Mouse (Mus musculus) liver, postnatal 0 days (tissue): ENCODE measurements around the gene Bcl2l2. TPM values are rescaled to one million over a fixed set of nuclear protein-coding genes. Genes with fewer than 3 reads are reported as not detected.

Source experiments
- ATAC-seq: fragments of 200-750 bp; cut with Nextera tagmentation; 2 replicates; pipeline ENCODE4 v1.8.0; 2017; ENCODE audit warnings: mild to moderate bottlenecking, moderate library complexity
- DNase-seq: peaks from one replicate; pipeline ENCODE4 v3.0.0-alpha.2; 2016
- H3K27ac ChIP-seq: fragments of 300-500 bp; sonication (generic); 2 replicates; pipeline ENCODE4 v1.5.1; 2014; ENCODE audit warnings: antibody characterized with exemption, moderate library complexity, mild to moderate bottlenecking, low read depth
- H3K27me3 ChIP-seq: fragments of 300-500 bp; sonication (generic); 2 replicates; pipeline ENCODE4 v1.6.1; 2014; ENCODE audit warnings: low read length, control low read depth, mixed read lengths; ENCODE audit not compliant: insufficient read depth
- H3K36me3 ChIP-seq: fragments of 300-500 bp; sonication (generic); replicated peaks from 2 replicates; pipeline ENCODE4 v1.6.1; 2014; ENCODE audit warnings: mild to moderate bottlenecking, control low read depth, low read length, moderate library complexity, mixed read lengths; ENCODE audit not compliant: insufficient read depth
- H3K4me1 ChIP-seq: fragments of 300-500 bp; sonication (generic); 2 replicates; pipeline ENCODE4 v1.6.1; 2014; ENCODE audit warnings: antibody characterized with exemption, mild to moderate bottlenecking, control low read depth; ENCODE audit not compliant: insufficient read depth
- H3K4me2 ChIP-seq: fragments of 300-500 bp; sonication (generic); 2 replicates; pipeline ENCODE4 v1.6.1; 2014; ENCODE audit warnings: low read depth, mild to moderate bottlenecking, low read length, moderate library complexity, mixed read lengths
- H3K4me3 ChIP-seq: fragments of 300-500 bp; sonication (generic); 2 replicates; pipeline ENCODE4 v1.5.1; 2014; ENCODE audit warnings: low read depth, low read length
- H3K9ac ChIP-seq: fragments of 300-500 bp; sonication (generic); replicated peaks from 2 replicates; pipeline ENCODE4 v1.6.1; 2014; ENCODE audit warnings: mild to moderate bottlenecking, moderate library complexity
- H3K9me3 ChIP-seq: fragments of 300-500 bp; sonication (generic); 2 replicates; pipeline ENCODE4 v1.6.1; 2016; ENCODE audit warnings: mild to moderate bottlenecking, control low read depth, low read length, mixed read lengths
- CTCF ChIP-seq: sonication (generic); IDR thresholded peaks from 2 replicates; pipeline ENCODE4 v1.5.1; 2016; ENCODE audit warnings: antibody characterized with exemption, low read depth
- EP300 ChIP-seq: IDR thresholded peaks from 2 replicates; pipeline ENCODE4 v1.6.1; 2016; ENCODE audit warnings: antibody characterized with exemption, low read depth, mild to moderate bottlenecking
- WGBS: fragments of 180-500 bp; shearing (Covaris S2); extraction: QIAGEN DNeasy Blood & Tissue Kit; methylation state at CpG from one replicate; pipeline ENCODE4 v1.1.7; 2014; ENCODE audit not compliant: insufficient replicate concordance; 5-methylcytosine and 5-hydroxymethylcytosine counted together
- polyA plus RNA-seq: library from polyadenylated mRNA; unstranded; fragments of >200 nt; fragmentation: Nextera tagmentation; extraction: Ambion mirVana; gene quantifications from 2 replicates; pipeline ENCODE4 v1.2.1, GENCODE M21; 2015

Gene Bcl2l2
- polyA plus RNA-seq, 1 experiment from 2014 or later: 1.1 TPM

DNA sequence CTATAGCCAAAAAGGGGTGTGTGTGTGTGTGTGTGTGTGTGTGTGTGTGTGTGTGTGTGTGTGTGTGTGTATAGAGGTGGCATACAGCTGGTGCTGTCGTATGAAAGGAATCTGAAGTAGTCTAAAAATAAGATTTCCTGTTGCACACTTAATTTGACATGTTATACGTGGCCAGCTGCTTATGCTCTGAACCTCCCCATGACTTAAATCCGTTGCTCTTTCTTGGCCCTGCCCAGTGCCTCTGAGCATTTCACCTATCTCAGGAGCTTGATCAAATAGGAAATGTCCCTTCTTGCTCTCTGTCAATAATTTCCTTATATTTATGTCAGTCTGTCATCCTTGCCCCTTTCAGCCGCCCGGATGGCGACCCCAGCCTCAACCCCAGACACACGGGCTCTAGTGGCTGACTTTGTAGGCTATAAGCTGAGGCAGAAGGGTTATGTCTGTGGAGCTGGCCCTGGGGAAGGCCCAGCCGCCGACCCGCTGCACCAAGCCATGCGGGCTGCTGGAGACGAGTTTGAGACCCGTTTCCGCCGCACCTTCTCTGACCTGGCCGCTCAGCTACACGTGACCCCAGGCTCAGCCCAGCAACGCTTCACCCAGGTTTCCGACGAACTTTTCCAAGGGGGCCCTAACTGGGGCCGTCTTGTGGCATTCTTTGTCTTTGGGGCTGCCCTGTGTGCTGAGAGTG lies 990 bp downstream of the Bcl2l2 start:
- WGBS: 56% methylated on average over 21 of the region's 21 CpGs
- no peaks in the 10 kb centered on the region for H3K9me3 ChIP-seq
- H3K4me2 ChIP-seq: peak overlapping the region; percentile 84
- H3K4me3 ChIP-seq: peak overlapping the region; percentile 71
- H3K27me3 ChIP-seq: no peaks in the 10 kb centered on the region
- H3K27ac ChIP-seq: peak overlapping the region; percentile 84
- DNase-seq (no peak), ATAC-seq (no peak; the same call in 1 of the 2 replicates)
- peak overlapping the region; percentile 84 for H3K9ac ChIP-seq
- no peak for TF ChIP-seq CTCF
- TF ChIP-seq EP300: no peak
- peaks cover 11% of the 10 kb centered on the region; the same call in 1 of the 2 replicates for H3K4me1 ChIP-seq
- H3K36me3 ChIP-seq: no peaks in the 10 kb centered on the region

DNA sequence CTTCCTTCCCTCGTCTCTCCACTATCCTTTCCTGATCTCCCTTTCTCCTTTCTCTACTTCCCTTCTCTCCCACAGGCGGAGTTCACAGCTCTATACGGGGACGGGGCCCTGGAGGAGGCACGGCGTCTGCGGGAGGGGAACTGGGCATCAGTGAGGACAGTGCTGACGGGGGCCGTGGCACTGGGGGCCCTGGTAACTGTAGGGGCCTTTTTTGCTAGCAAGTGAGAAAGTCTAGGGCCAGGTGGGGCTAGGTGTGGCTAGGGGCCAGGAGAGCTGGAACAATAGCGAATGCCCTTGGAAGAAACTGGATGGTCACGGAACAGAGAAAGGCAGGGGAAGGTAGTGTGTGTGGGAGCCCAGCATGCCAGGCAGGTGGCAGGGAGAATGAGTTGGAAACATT lies 2.1 kb downstream of the Bcl2l2 start:
- ATAC-seq (no peak), DNase-seq (no peak)
- WGBS: 90% methylated on average over 11 of the region's 11 CpGs
- no peaks in the 10 kb centered on the region for H3K36me3 ChIP-seq
- no peaks in the 10 kb centered on the region for H3K27me3 ChIP-seq
- H3K9me3 ChIP-seq: no peaks in the 10 kb centered on the region
- no peak overlapping the region for H3K4me3 ChIP-seq
- no peak overlapping the region for H3K9ac ChIP-seq
- no peak overlapping the region for H3K27ac ChIP-seq
- no peak overlapping the region for H3K4me2 ChIP-seq
- no peak for TF ChIP-seq CTCF
- TF ChIP-seq EP300: no peak
- peaks cover 11% of the 10 kb centered on the region; the same call in 1 of the 2 replicates for H3K4me1 ChIP-seq

DNA sequence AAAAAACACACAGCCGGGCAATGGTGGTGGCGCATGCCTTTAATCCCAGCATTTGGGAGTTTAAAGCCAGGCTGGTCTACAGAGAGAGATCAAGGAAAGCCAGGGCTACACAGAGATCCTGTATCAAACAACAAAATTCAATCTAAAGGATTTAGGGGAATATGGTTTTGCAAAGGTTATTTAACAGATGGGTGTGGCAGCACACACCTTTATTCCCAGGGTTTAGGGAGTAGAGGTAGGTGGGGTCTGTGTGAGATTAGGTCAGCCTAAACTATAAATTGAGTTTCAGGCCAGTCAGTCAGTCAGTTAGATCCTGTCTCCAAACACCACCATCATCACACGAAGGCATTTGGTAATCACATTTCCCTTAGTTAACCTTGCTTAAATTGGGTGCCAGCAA lies 9.0 kb downstream of the Bcl2l2 start, which contains the start of gene Pabpn1:
TSS of gene Pabpn1 (plus strand) at position 301 of the 400 bp plus-strand sequence.
- no peaks in the 10 kb centered on the region for H3K9me3 ChIP-seq
- peak within 1 kb of the TSS; percentile 76 for H3K27ac ChIP-seq
- H3K4me2 ChIP-seq: peak within 1 kb of the TSS; percentile 70
- peaks cover 13% of the 10 kb centered on the region for H3K4me1 ChIP-seq
- DNase-seq (no peak), ATAC-seq (no peak)
- peak within 1 kb of the TSS; percentile 50 for H3K9ac ChIP-seq
- WGBS: 92% methylated on average over 3 of the region's 3 CpGs
- H3K27me3 ChIP-seq: no peaks in the 10 kb centered on the region
- no peak for TF ChIP-seq CTCF
- TF ChIP-seq EP300: no peak
- H3K36me3 ChIP-seq: peaks cover 18% of the 10 kb centered on the region
- peak within 1 kb of the TSS; percentile 98 for H3K4me3 ChIP-seq

- H3K4me2 ChIP-seq: peak overlapping the region; percentile 91
- WGBS: under 1% methylated on average over 37 of the region's 38 CpGs
- DNase-seq: peak; percentile 96
- ATAC-seq: peak; percentile 97
- H3K9me3 ChIP-seq: no peaks in the 10 kb centered on the region
- peaks cover 13% of the 10 kb centered on the region for H3K4me1 ChIP-seq
- peaks cover 30% of the 10 kb centered on the region for H3K36me3 ChIP-seq
- H3K9ac ChIP-seq: peak overlapping the region; percentile 98
- H3K27ac ChIP-seq: peak overlapping the region; percentile 96
- no peaks in the 10 kb centered on the region for H3K27me3 ChIP-seq
- TF ChIP-seq EP300 (peak; percentile 52; the same call in 1 of the 2 replicates), CTCF (no peak)
- H3K4me3 ChIP-seq: peak overlapping the region; percentile 98
Measured at GRCm38 (mm10) chr14:54893651-54894181, 10.5 kb downstream of the Bcl2l2 start.

DNA sequence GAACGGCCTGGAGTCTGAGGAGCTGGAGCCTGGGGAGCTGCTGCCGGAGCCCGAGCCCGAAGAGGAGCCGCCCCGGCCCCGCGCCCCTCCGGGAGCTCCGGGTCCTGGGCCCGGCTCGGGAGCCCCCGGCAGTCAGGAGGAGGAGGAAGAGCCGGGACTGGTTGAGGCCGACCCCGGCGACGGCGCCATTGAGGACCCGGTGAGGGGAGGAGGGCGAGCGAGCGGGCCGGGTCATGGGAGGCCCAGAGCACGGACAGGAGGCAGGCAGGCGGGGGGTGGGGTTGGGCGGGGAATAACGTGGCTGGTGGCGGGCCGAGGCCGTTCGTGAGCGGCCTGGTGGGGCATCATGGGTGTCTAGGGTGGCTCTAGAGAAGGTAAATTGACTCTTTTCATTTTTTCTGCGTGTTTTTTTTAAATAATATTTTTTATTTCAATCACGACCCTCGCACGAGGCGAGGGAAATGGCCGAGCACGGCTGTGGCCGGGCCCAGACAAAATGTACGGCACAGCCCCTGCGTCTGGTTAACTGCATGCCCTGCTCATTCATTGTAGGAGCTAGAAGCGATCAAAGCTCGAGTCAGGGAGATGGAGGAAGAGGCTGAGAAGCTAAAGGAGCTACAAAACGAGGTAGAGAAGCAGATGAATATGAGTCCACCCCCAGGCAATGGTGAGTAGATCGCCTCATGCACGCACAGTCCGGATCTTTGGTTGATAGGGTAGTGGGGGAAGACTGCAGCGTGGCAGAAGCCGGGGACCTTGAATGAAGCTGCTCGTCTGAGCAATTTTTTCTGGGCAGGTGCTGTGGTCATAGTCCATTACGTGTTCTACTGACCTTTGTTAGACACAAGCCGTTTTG lies 11.3 kb downstream of the Bcl2l2 start:
- Histone ChIP-seq H3K4me3 (peak overlapping the region; percentile 98), H3K36me3 (peaks cover 35% of the 10 kb centered on the region), H3K4me1 (peaks cover 13% of the 10 kb centered on the region), H3K9me3 (no peaks in the 10 kb centered on the region), H3K27ac (peak overlapping the region; percentile 96), H3K9ac (peak overlapping the region; percentile 98), H3K4me2 (peak overlapping the region; percentile 91), H3K27me3 (no peaks in the 10 kb centered on the region)
- no peak for TF ChIP-seq EP300
- no peak for TF ChIP-seq CTCF
- WGBS: under 1% methylated on average over 45 of the region's 54 CpGs
- peak; percentile 77 for DNase-seq
- peak; percentile 47 for ATAC-seq

DNA sequence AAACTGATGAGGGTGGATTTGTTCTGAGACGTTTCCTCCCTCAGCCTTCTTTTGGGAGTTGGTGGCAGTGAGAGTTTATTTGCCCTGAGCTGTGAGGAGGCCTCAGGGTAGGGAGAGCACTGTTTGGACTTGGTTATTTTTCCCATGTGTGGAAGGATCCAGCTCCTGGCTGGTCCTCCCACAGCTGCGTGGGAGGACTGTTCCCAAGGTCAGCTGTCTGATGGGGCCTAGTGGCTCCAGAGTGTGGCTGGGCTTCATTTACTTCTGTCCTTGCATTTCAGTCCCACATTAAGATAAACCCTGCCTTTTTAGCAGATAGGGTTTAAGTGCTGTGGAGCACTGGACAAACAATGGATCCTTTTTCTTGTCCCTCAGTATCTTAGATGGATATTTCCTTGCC lies 14.3 kb downstream of the Bcl2l2 start:
- DNase-seq: no peak
- 52% methylated on average over 2 of the region's 2 CpGs for WGBS
- Histone ChIP-seq H3K36me3 (peaks cover 35% of the 10 kb centered on the region), H3K4me2 (no peak overlapping the region), H3K9me3 (no peaks in the 10 kb centered on the region), H3K9ac (no peak overlapping the region), H3K4me3 (no peak overlapping the region), H3K4me1 (peaks cover 17% of the 10 kb centered on the region), H3K27ac (no peak overlapping the region), H3K27me3 (no peaks in the 10 kb centered on the region)
- TF ChIP-seq EP300 (no peak), CTCF (no peak)
- no peak for ATAC-seq
